Mouse (Mus musculus) ovary, postnatal 14 days (tissue): ENCODE measurements at regions not wholly inside any gene's neighbourhood (a gene's known extent, or its start where the extent isn't known, plus 50 kb on each side); places are given as distances from the start of the nearest gene placed in this dataset.

Source experiments
- DNase-seq: peaks from one replicate; pipeline ENCODE4 v3.0.0; 2022; ENCODE audit warnings: low spot score

GRCm38 (mm10) chr6:93623541-93623940 is 660.2 kb downstream of the Magi1 start:
- no peak for DNase-seq

GRCm38 (mm10) chr6:93616926-93617325 is 666.8 kb downstream of the Magi1 start:
- DNase-seq: no peak

- DNase-seq: no peak
Observed at GRCm38 (mm10) chr6:93600376-93600775, 657.1 kb upstream of the Adamts9 start.

- DNase-seq: no peak
Observed at GRCm38 (mm10) chr6:93599371-93599770, 656.1 kb upstream of the Adamts9 start.

- DNase-seq: no peak
Observed at GRCm38 (mm10) chr6:93589935-93590334, 646.6 kb upstream of the Adamts9 start.

GRCm38 (mm10) chr6:93586871-93587270 is 643.6 kb upstream of the Adamts9 start:
- DNase-seq: no peak

- DNase-seq: no peak
Observed at GRCm38 (mm10) chr6:93581141-93581540, 637.8 kb upstream of the Adamts9 start.

GRCm38 (mm10) chr6:93580716-93581115 is 637.4 kb upstream of the Adamts9 start:
- no peak for DNase-seq

- no peak for DNase-seq
Observed at GRCm38 (mm10) chr6:93575249-93575648, 632.0 kb upstream of the Adamts9 start.

- DNase-seq: peak; percentile 3
Observed at GRCm38 (mm10) chr6:93573679-93574635, 630.7 kb upstream of the Adamts9 start.

- no peak for DNase-seq
Observed at GRCm38 (mm10) chr6:93569866-93570265, 626.6 kb upstream of the Adamts9 start.

- DNase-seq: no peak
Observed at GRCm38 (mm10) chr6:93569211-93569610, 625.9 kb upstream of the Adamts9 start.

- no peak for DNase-seq
Observed at GRCm38 (mm10) chr6:93566661-93567060, 623.4 kb upstream of the Adamts9 start.

GRCm38 (mm10) chr6:93548311-93548710 is 605.0 kb upstream of the Adamts9 start:
- DNase-seq: no peak

- no peak for DNase-seq
Observed at GRCm38 (mm10) chr6:93544246-93544645, 601.0 kb upstream of the Adamts9 start.

GRCm38 (mm10) chr6:93543354-93544129 is 600.2 kb upstream of the Adamts9 start:
- DNase-seq: peak; percentile 11

GRCm38 (mm10) chr6:93539583-93539982 is 596.3 kb upstream of the Adamts9 start:
- DNase-seq: no peak

GRCm38 (mm10) chr6:93539171-93539570 is 595.9 kb upstream of the Adamts9 start:
- no peak for DNase-seq

GRCm38 (mm10) chr6:93537971-93538370 is 594.7 kb upstream of the Adamts9 start:
- no peak for DNase-seq

- no peak for DNase-seq
Observed at GRCm38 (mm10) chr6:93537126-93537525, 593.8 kb upstream of the Adamts9 start.

- DNase-seq: no peak
Observed at GRCm38 (mm10) chr6:93513818-93514217, 570.5 kb upstream of the Adamts9 start.

- DNase-seq: no peak
Observed at GRCm38 (mm10) chr6:93509857-93510256, 566.6 kb upstream of the Adamts9 start.

- no peak for DNase-seq
Observed at GRCm38 (mm10) chr6:93497824-93498223, 554.5 kb upstream of the Adamts9 start.
